Mouse (Mus musculus): ENCODE results near the gene Sirpb1a. TPM values are rescaled to one million over a fixed set of nuclear protein-coding genes. Genes with fewer than 3 reads are reported as not detected.

Sirpb1a gene
- polyA plus RNA-seq, 1 experiment from 2014 or later = not detected

- ATAC-seq (no peak), DNase-seq (ENCODE audit: low read depth, low spot score) (no peak)
- POLR2A ChIA-PET = no interaction called here
- peaks cover 23% of the 10 kb centered on the region for H3K27me3 ChIP-seq
- no peak for TF ChIP-seq CTCF (IDR thresholded peaks at IDR 0.05)
- CTCF ChIA-PET = interaction anchor here (0.7 kb wide), 1 partner anchor 14 kb away, joined by 3 read pairs; no protein-coding TSS in a partner anchor
- in situ Hi-C loops (cut with MboI; ENCODE audit: low pct_unique_long_range_greater_than_20kb) = no loop called here
Measured at GRCm38 (mm10) chr3:15331545-15331944, 94.8 kb downstream of the Sirpb1a start.

GRCm38 (mm10) chr3:15329549-15329948 lies 96.8 kb downstream of the Sirpb1a start:
- CTCF ChIA-PET = interaction anchor here (0.7 kb wide), 1 partner anchor 66 kb away, joined by 3 read pairs; no protein-coding TSS in a partner anchor
- peaks cover 26% of the 10 kb centered on the region for H3K27me3 ChIP-seq
- TF ChIP-seq CTCF (IDR thresholded peaks at IDR 0.05) = no peak
- POLR2A ChIA-PET = no interaction called here
- ATAC-seq (no peak), DNase-seq (ENCODE audit: low read depth, low spot score) (no peak)
- in situ Hi-C loops (cut with MboI; ENCODE audit: low pct_unique_long_range_greater_than_20kb) = loop anchor here (5.0 kb wide), 1 partner anchor 133 kb away; no protein-coding TSS in a partner anchor

Other genes starting within 250 kb of the Sirpb1a start
- gene Gm9733, start 94.2 kb downstream of the Sirpb1a start, polyA plus RNA-seq (2021) = not detected
- not detected for gene Sirpb1b, start 148.5 kb upstream of the Sirpb1a start, polyA plus RNA-seq (2021)